Mouse (Mus musculus) gastrocnemius, postnatal 25 days (tissue): ENCODE data around the gene Mtap. TPM values are rescaled to one million over a fixed set of nuclear protein-coding genes. Genes with fewer than 3 reads are reported as not detected.

Experiments used
- total RNA-seq, 2 experiments: library from RNA; stranded (reverse); gene quantifications; 1 replicate in 1 of 2; 2 replicates in 1 of 2; pipeline ENCODE4 v1.2.3; 2021

The Mtap gene
- total RNA-seq, 2 experiments from 2014 or later = 12.8 to 13.1 TPM

Other genes with a start within 250 kb of the Mtap start
- gene Cdkn2a, start 157.5 kb downstream of the Mtap start, total RNA-seq = not detected
- under 1 TPM; 0.56 to 0.84 TPM for gene Cdkn2b, start 173.9 kb downstream of the Mtap start, total RNA-seq